Mouse (Mus musculus) embryo, embryonic 9.5 days (tissue): ENCODE data around the gene Cog2.

ENCODE experiments used
- DNase-seq: peaks from one replicate; pipeline ENCODE4 v3.0.0-alpha.2; 2017; ENCODE audit errors: extremely low spot score

Cog2 gene

GRCm38 (mm10) chr8:124569593-124569992, 49.0 kb downstream of the Cog2 start, which contains the start of gene Agt:
Gene Agt, minus strand, starts transcription at chr8:124569706.
- DNase-seq: no peak

DNA sequence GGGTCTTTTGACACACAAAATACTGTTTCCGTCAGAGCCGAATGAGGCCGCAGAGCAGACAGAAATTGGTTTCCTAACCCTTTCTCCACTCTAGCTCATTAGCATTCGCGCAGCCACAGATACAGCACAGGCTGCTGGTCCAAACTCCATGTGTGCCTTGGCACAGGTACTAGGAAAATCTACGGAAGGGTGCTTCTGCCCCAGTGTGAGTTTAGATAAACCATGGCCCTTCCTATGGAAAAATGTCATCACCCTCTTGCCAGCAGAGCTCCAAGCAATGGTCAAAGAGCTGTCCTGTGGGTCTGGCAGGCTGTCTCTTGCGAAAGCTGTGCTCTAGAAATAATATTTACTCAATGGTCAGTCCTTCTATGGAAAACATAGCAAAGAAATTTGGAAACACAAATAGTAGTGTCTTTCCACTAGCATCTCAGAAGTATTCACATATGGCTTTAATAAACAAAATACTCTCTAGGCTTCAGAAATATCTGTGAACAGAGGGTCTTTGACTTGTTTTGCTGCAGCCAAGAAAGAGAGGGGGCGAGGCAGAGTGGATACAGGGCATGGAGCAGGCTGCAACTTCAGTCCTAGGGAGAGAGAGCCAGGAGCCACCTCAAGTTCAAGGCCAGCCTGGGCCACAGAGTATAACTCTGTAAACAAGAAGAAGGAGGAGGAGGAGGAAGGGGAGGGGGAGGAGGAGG, 51.3 kb downstream of the Cog2 start:
- no peak for DNase-seq

DNA sequence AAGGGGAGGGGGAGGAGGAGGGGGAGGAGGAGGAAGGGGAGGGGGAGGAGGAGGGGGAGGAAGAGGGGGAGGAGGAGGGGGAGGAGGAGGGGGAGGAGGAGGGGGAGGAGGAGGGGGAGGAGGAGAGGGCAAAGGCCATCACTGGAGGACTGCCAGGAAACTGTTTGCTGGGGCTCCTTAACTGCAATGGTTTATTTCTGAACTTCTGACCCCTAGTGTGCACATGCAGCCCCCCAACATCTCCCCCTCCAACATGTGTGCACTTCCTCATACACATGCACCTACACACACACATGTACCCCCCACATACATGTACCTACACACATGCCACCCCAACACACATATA, 51.8 kb downstream of the Cog2 start:
- no peak for DNase-seq

- peak; percentile 86 for DNase-seq
Observed at GRCm38 (mm10) chr8:124573552-124574340, 53.2 kb downstream of the Cog2 start.

DNA sequence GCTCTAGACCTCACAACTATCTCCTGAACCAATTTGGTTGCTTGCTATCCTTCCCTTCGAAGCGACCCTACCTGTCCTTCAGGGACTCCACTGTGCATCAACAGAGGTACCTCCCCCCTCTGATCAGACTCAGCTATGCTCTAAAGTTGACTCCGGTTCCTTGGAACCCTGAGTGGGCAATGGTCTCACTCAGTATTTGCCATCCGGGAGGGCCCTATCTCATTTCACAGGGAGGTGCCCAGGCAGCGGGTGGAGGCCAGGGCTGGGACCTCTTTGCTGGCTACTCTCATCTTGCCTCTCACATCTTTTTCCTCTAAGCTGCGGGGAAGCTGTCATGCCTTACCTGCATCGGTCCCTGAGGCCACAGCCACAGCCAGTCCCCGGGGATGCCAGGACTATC, 55.2 kb downstream of the Cog2 start, which contains the start of gene Capn9:
Gene Capn9 (plus strand): TSS at position 301 of the 400 bp plus-strand sequence.
- no peak for DNase-seq

GRCm38 (mm10) chr8:124576751-124577150, 56.2 kb downstream of the Cog2 start:
- no peak for DNase-seq

- no peak for DNase-seq
Observed at GRCm38 (mm10) chr8:124585718-124586425, 65.3 kb downstream of the Cog2 start.

GRCm38 (mm10) chr8:124586556-124586955, 66.0 kb downstream of the Cog2 start:
- DNase-seq: no peak

DNA sequence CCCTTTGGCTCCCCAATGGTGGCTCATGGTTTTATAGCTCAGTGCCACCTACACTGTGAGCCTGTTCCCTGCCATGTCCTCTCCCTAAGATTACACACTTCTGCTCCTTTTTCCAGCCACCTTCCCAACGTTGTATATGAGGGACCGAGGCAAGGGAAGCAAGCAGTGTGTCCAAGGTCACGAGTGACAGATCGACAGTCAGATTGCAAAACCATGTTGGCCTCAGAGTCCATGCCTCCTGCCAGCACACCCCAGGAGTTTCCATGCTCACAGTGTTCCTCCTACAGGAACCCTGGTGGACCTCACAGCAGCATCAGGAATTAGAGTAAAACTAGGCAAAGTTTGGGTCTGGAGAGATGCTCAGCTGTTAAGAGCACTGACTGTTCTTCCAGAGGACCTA, 68.8 kb downstream of the Cog2 start:
- DNase-seq: no peak
